32 mouse cellular contexts compared by ENCODE assay signal in the genomic region with DNA sequence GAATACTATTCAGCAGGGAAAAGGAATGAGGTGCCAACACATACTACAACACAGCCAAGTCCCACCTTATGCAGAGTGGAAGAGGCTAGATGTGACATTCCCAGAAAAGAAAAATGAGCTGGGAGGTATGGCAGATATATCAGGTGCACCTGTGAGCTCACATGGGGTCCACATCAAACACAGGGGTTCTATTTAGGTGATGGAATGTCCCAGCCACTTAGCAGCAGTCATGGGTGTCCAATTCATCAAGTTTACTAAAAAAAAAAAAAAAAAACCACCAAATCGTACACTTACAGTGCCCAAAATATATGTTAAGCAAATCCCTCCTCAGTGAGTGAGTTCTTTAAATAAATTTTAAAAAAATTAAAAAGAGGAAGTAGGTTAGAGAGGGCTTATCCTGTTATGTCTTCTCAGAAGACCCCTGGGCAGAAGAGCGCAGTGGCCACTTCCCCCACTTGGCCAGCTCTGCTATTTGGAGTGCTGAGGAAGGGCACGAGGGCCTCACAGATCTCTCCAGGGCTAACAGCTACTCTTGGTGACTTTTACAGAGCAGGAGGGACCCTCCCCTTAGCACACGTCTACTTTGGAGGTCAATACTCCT. TPM values are rescaled to one million over a fixed set of nuclear protein-coding genes. Genes with fewer than 3 reads are reported as not detected.
DNase-seq lines count a peak whose midpoint lies in the region; ATAC-seq and TF ChIP-seq lines count a peak whose summit lies in the region.
"Had no signal": no experiment of that assay in that cellular context is flagged by ENCODE, and none has a peak within 500 bp of the region (broad histone marks: within the 10 kb centered on the region; RNA-seq: fewer than 3 reads in every experiment).

No protein-coding gene starts in this region.

- H3K79me2 ChIP-seq in macrophage (ENCODE audit: inconsistent target) = peaks cover 19% of the 10 kb centered on the region; the same call in 1 of the 2 replicates

- no peaks in the 10 kb centered on the region for H3K36me3 ChIP-seq in liver, embryonic 11.5 days (ENCODE audit: control insufficient read depth, insufficient read depth, low read length)
- H3K36me3 ChIP-seq in macrophage (ENCODE audit: inconsistent target) = no peaks in the 10 kb centered on the region
- no peaks in the 10 kb centered on the region for H3K36me3 ChIP-seq in forebrain, embryonic 11.5 days (ENCODE audit: control insufficient read depth, insufficient read depth, low read length)
- H3K36me3 ChIP-seq: embryonic facial prominence, embryonic 13.5 days; forebrain, embryonic 10.5 days; hindbrain, embryonic 12.5 days; intestine, embryonic 15.5 days; limb, embryonic 10.5 days; limb, embryonic 15.5 days; midbrain, embryonic 10.5 days; midbrain, embryonic 15.5 days had no signal

- no peak for DNase-seq in liver, embryonic 11.5 days (ENCODE audit: low spot score)
- DNase-seq in liver = no peak
- DNase-seq in A20 (ENCODE audit: low read depth, low spot score) = peak; percentile 84
- no peak for DNase-seq in forebrain, embryonic 11.5 days (ENCODE audit: low spot score)
- DNase-seq in retina, embryonic 14.5 days (ENCODE audit: low spot score) = no peak
- no peak for DNase-seq in layer of hippocampus, adult 9-10 months (ENCODE audit: low spot score)
- DNase-seq: adrenal gland, adult 2 months; adrenal gland, postnatal 36 days; cerebellum, adult 9-11 months; heart, postnatal 14 days; kidney, adult 8-10 months; kidney, postnatal 4 days; layer of hippocampus, postnatal 36 days; lung, postnatal 36 days; thymus, postnatal 14 days had no signal

- TF ChIP-seq POLR2A in bone marrow, adult 2 months (IDR thresholded peaks at IDR 0.05; ENCODE audit: borderline replicate concordance, control insufficient read depth, low read depth, low read length) = no peak

- TF ChIP-seq CTCF in bone marrow, adult 2 months (IDR thresholded peaks at IDR 0.05; ENCODE audit: control insufficient read depth, insufficient read depth, low read length) = no peak

- ATAC-seq in liver, embryonic 11.5 days (replicated peaks; ENCODE audit: low FRiP score) = 0 out of 2 replicates have a peak, but pooled peaks have one; percentile 13
- ATAC-seq in forebrain, embryonic 11.5 days (replicated peaks; ENCODE audit: low FRiP score) = no peak
- ATAC-seq: activated CD4-positive, CD25-positive, alpha-beta regulatory T cell, adult 4 months; CD4-positive, CD25-positive, alpha-beta regulatory T cell, adult 4 months; forebrain, embryonic 16.5 days; hindbrain, postnatal 0 days; intestine, embryonic 15.5 days; midbrain, embryonic 15.5 days had no signal

- no peaks in the 10 kb centered on the region for H3K27me3 ChIP-seq in liver, embryonic 11.5 days (replicated peaks; ENCODE audit: control insufficient read depth, insufficient read depth, low read length)
- no peaks in the 10 kb centered on the region for H3K27me3 ChIP-seq in forebrain, embryonic 11.5 days (ENCODE audit: control insufficient read depth, insufficient read depth, low read length)
- H3K27me3 ChIP-seq: embryonic facial prominence, embryonic 13.5 days; hindbrain, embryonic 12.5 days; intestine, embryonic 15.5 days; limb, embryonic 15.5 days; midbrain, embryonic 15.5 days had no signal

- H3K27ac ChIP-seq in liver, embryonic 11.5 days (ENCODE audit: low read depth, low read length) = no peak overlapping the region
- H3K27ac ChIP-seq in bone marrow, adult 2 months (ENCODE audit: control insufficient read depth, insufficient read depth, low read depth, low read length, poor library complexity) = peak overlapping the region; percentile 50; the same call in 1 of the 2 replicates
- H3K27ac ChIP-seq in macrophage = peak overlapping the region; percentile 98
- H3K27ac ChIP-seq in forebrain, embryonic 11.5 days (ENCODE audit: low read depth, low read length) = no peak overlapping the region
- H3K27ac ChIP-seq: embryonic facial prominence, embryonic 13.5 days; forebrain, embryonic 10.5 days; hindbrain, embryonic 12.5 days; hindbrain, postnatal 0 days; intestine, embryonic 15.5 days; kidney, postnatal 0 days; limb, embryonic 10.5 days; limb, embryonic 15.5 days; midbrain, embryonic 10.5 days; midbrain, embryonic 15.5 days had no signal

- H3K4me3 ChIP-seq in liver, embryonic 11.5 days (ENCODE audit: low read depth, low read length) = no peak overlapping the region
- no peak overlapping the region for H3K4me3 ChIP-seq in bone marrow, adult 2 months (replicated peaks; ENCODE audit: control insufficient read depth, low read depth, low read length)
- H3K4me3 ChIP-seq in macrophage (ENCODE audit: inconsistent target) = no peak overlapping the region
- H3K4me3 ChIP-seq in forebrain, embryonic 11.5 days (ENCODE audit: low read depth, low read length) = no peak overlapping the region
- H3K4me3 ChIP-seq: embryonic facial prominence, embryonic 13.5 days; forebrain, embryonic 10.5 days; hindbrain, embryonic 12.5 days; intestine, embryonic 15.5 days; limb, embryonic 10.5 days; limb, embryonic 15.5 days; midbrain, embryonic 10.5 days; midbrain, embryonic 15.5 days had no signal

- H3K9me3 ChIP-seq in liver, embryonic 11.5 days (ENCODE audit: control insufficient read depth, low read length) = no peaks in the 10 kb centered on the region
- no peaks in the 10 kb centered on the region for H3K9me3 ChIP-seq in forebrain, embryonic 11.5 days (ENCODE audit: control insufficient read depth, low read length)
- H3K9me3 ChIP-seq: embryonic facial prominence, embryonic 13.5 days; forebrain, embryonic 10.5 days; hindbrain, embryonic 12.5 days; intestine, embryonic 15.5 days; limb, embryonic 10.5 days; limb, embryonic 15.5 days; midbrain, embryonic 10.5 days; midbrain, embryonic 15.5 days had no signal

- no peak overlapping the region for H3K9ac ChIP-seq in liver, embryonic 11.5 days (ENCODE audit: low read depth, low read length)
- H3K9ac ChIP-seq in forebrain, embryonic 11.5 days (ENCODE audit: low read length) = no peak overlapping the region
- H3K9ac ChIP-seq: embryonic facial prominence, embryonic 13.5 days; hindbrain, embryonic 12.5 days; intestine, embryonic 15.5 days; limb, embryonic 15.5 days; midbrain, embryonic 15.5 days had no signal

- H3K4me2 ChIP-seq in liver, embryonic 11.5 days = no peak overlapping the region
- no peak overlapping the region for H3K4me2 ChIP-seq in forebrain, embryonic 11.5 days (ENCODE audit: low read depth, low read length, severe bottlenecking)
- H3K4me2 ChIP-seq: embryonic facial prominence, embryonic 13.5 days; hindbrain, embryonic 12.5 days; intestine, embryonic 15.5 days; limb, embryonic 15.5 days; midbrain, embryonic 15.5 days had no signal

- WGBS in liver, embryonic 11.5 days = 28% methylated on average over 4 of the region's 4 CpGs
- WGBS in bone marrow, adult 2 months = 10% methylated on average over 4 of the region's 4 CpGs
- WGBS in macrophage (ENCODE audit: missing documents) = 10% methylated on average over 4 of the region's 4 CpGs
- WGBS in forebrain, embryonic 11.5 days = 77% methylated on average over 4 of the region's 4 CpGs

- H3K4me1 ChIP-seq in liver, embryonic 11.5 days (replicated peaks; ENCODE audit: control insufficient read depth, insufficient read depth, low read length) = peaks cover 7% of the 10 kb centered on the region
- peaks cover 22% of the 10 kb centered on the region for H3K4me1 ChIP-seq in bone marrow, adult 2 months (ENCODE audit: control insufficient read depth, insufficient read depth, low read length)
- H3K4me1 ChIP-seq in forebrain, embryonic 11.5 days (replicated peaks; ENCODE audit: control insufficient read depth, insufficient read depth, low read length) = no peaks in the 10 kb centered on the region
- H3K4me1 ChIP-seq: embryonic facial prominence, embryonic 13.5 days; hindbrain, embryonic 12.5 days; intestine, embryonic 15.5 days; limb, embryonic 10.5 days; limb, embryonic 15.5 days; midbrain, embryonic 15.5 days had no signal

RNA-seq across cellular contexts. Expression of gene Il21r, which starts 3.8 kb away (rescaled TPM):
- 0.81 and 1.1 TPM in 2 replicates for polyA plus RNA-seq in liver, embryonic 11.5 days (2014; fragmentation: Nextera tagmentation; extraction: Ambion mirVana)
- 21.8 and 39.9 TPM in 2 replicates for polyA plus RNA-seq in bone marrow, adult 2 months (2011; ENCODE audit: insufficient read depth, insufficient read length, low replicate concordance, missing spikeins)
- 100 to 1,000 TPM in 1 of 26 experiments, 10 to 100 TPM in 18, 1 to 10 TPM in 7; 2.1 to 103 (median 34.8) TPM for total RNA-seq in macrophage (2018; cell fraction: chromatin; rRNA removed)
- 10 to 100 TPM; 11.9 to 91.3 (median 35.2) TPM for total RNA-seq in macrophage (2018; cell fraction: cytosol; rRNA removed)
- total RNA-seq in macrophage (2018; cell fraction: nucleus; rRNA removed) = 100 to 1,000 TPM in 7 of 26 experiments, 10 to 100 TPM in 19; 11.6 to 141 (median 56.9) TPM
- 34.1 to 93.4 TPM (median 46.8 TPM) in 3 replicates for polyA plus RNA-seq in macrophage (2018)
- 0.20 and 0.36 TPM in 2 replicates for polyA plus RNA-seq in forebrain, embryonic 11.5 days (2014; fragmentation: Nextera tagmentation; extraction: Ambion mirVana)
- total RNA-seq: gastrocnemius, adult 8-10 months had no signal
- polyA plus RNA-seq: heart, embryonic 14.5 days had no signal

RNA-seq across cellular contexts. Expression of gene Il4ra, which starts 47.6 kb away (rescaled TPM):
- polyA plus RNA-seq in liver, embryonic 11.5 days (2014; fragmentation: Nextera tagmentation; extraction: Ambion mirVana) = 4.4 and 5.3 TPM in 2 replicates
- polyA plus RNA-seq in bone marrow, adult 2 months (2011; ENCODE audit: insufficient read depth, insufficient read length, low replicate concordance, missing spikeins) = 10.9 and 23.0 TPM in 2 replicates
- 1,000 to 10,000 TPM in 1 of 26 experiments, 100 to 1,000 TPM in 25; 132 to 1,109 (median 198) TPM for total RNA-seq in macrophage (2018; cell fraction: chromatin; rRNA removed)
- total RNA-seq in macrophage (2018; cell fraction: cytosol; rRNA removed) = 100 to 1,000 TPM in 14 of 26 experiments, 10 to 100 TPM in 12; 66.1 to 266 (median 101) TPM
- total RNA-seq in macrophage (2018; cell fraction: nucleus; rRNA removed) = 1,000 to 10,000 TPM in 1 of 26 experiments, 100 to 1,000 TPM in 25; 132 to 1,059 (median 192) TPM
- polyA plus RNA-seq in macrophage (2018) = 95.1 to 123 TPM (median 99.7 TPM) in 3 replicates
- 2.9 and 4.1 TPM in 2 replicates for polyA plus RNA-seq in forebrain, embryonic 11.5 days (2014; fragmentation: Nextera tagmentation; extraction: Ambion mirVana)

Comparison
In these comparisons a context has a peak if more than half of its experiments do, and no peak if none do; other contexts are left out.
1. H3K27ac ChIP-seq: peak in bone marrow, adult 2 months (single experiment) and macrophage (single experiment); none in liver, embryonic 11.5 days (single experiment) and forebrain, embryonic 11.5 days (single experiment).
2. RNA of gene Il21r, which starts 3.8 kb away (polyA plus RNA-seq): 21.8 to 39.9 TPM in bone marrow, adult 2 months and 34.1 to 93.4 TPM in macrophage; 0.81 to 1.1 TPM in liver, embryonic 11.5 days and 0.20 to 0.36 TPM in forebrain, embryonic 11.5 days; every median in the first group is over 10 times any median in the second.